Mouse (Mus musculus): ENCODE data around the gene Nmb. TPM values are rescaled to one million over a fixed set of nuclear protein-coding genes. Genes with fewer than 3 reads are reported as not detected.
"Not testable (repeated sequence)": the region's sequence is repeated elsewhere in the genome, so short reads cannot be mapped to it uniquely, and the experiment has no call there.

Nmb gene
- total RNA-seq (2021), result 1 to 10 TPM; 3.1 to 3.5 TPM

DNA sequence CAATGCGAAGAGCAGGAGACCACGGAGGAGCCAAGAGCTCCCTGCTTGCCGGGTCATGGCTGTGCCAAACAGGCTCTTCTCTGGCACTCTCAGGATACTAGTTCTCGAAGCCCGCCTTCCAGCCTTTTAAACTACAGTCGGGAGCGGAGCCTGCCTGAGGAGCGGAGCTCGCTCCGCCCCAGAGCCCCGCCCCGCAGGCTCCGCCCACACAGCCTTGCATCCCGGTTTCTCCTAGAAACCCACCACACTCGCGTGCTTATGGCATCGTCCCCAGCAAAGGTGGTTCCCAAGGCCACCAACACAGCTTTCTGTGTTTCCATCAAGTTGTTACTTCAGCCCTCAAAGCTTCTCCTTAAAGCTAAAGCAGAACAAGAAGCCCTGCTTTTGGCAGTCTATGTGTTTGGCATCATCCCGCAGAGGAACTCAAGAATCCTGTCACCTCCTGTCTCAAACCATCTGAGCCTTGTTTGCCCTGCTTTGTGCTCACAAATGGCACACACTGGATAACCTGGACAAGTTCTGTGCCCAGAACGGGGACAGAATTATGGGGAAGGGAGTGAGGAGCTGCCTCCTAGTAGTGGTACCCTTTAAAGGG, at the start of gene Nmb:
Gene Nmb (minus strand): TSS at position 156 of the 595 bp plus-strand sequence.
- DNase-seq, result peak; percentile 79

GRCm38 (mm10) chr7:80954251-80954650, 49.4 kb upstream of the Nmb start:
- DNase-seq, result no peak

GRCm38 (mm10) chr7:80952140-80952539, 47.3 kb upstream of the Nmb start:
- no peak for DNase-seq

GRCm38 (mm10) chr7:80951461-80951860, 46.6 kb upstream of the Nmb start:
- no peak for DNase-seq

DNA sequence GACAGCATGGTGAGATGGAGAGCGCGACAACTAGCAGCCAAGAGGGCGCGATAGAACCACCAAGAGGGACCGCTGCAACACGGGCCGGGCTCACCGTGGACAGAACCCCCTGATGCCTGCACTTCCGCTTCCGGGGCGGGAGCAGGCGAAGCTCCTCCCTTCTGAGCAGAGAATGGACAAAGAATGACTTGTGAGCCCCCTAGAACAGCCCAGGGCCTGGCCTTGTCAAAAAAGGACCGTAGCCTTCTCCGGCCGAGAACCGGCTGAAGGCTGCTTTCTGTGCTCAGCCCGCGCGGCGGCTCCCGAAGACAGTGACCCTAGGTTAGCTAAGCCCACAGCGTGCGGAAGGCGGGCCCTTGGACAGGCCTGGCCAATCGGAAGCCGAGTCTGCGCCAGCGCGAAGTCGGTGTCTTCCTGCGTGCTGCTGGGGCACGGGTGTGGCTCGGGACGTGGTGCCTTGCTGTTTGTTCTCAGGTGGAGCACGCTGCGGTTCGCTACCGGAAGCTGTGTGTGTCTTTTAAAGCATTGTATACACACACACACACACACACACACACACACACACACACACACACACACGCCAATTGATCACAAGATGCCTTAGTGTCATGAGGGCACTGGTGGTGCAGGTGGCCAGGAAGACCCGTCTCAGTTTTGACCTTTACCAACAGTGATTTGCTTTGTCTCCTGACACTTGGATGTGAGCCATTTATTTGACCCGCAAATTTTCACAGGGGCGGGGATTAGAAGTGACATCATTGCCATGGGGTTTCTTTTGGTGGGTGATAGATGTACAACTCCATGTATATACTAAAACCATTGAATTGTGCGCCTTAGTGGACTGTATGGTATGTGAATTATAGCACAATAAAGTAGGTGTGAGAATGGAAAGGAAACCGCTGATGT, 42.8 kb upstream of the Nmb start, which contains the start of gene Sec11a:
Gene Sec11a (minus strand): TSS at position 336 of the 906 bp plus-strand sequence.
- DNase-seq, result peak; percentile 94

DNA sequence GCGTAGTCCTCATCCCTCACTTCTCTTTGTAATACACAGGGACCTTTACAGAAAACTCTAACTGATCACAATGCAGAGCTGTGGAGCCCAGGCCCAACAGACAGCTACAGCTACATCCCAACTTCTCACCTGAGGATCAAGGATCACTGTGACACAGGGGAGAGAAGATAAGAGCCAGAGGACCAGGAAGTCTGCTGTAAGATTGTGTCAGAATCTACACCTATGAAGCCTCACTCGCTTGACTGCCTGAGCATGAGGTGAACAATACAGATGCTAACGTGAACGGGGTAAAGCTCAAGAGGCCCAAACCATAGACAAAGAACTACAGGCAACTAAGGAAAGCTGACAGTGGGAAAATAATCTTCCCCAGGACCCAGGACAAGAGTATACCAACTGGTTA, 34.9 kb upstream of the Nmb start:
- DNase-seq, result no peak

- not testable (repeated sequence) for DNase-seq
These were observed 32.4 kb upstream of the Nmb start for GRCm38 (mm10) chr7:80937304-80937666.

DNA sequence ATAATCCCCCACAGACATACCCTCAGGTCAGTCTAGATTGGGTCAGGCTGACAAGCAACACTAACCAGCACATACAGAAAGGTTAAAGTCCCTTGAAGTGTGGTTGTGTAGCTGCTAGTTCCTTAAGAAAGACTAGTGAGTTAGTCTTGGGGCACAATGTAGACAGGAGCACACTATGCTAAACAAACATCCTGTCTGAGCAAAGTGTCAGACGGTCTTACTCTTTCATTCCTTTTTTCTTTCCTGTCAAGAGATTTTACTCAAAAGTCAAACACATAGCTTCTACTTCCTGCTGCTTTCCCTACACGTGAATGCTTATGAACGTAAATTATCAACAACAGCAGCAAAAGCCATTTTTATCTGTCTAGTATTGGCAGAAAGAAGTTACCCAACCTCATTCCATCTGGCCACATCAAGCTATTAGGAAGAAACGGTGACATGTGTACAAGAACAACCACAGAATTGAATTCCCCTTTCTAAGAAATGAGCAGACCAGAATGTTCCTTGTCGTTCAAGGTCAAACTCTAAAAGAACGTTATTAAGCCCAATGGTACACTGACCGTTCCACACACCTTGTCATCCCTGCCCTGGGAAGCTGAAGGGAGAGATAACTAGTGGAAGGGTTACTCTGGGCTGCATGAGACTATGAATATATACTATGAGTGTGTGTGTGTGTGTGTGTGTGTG, 31.9 kb upstream of the Nmb start:
- not testable (repeated sequence) for DNase-seq

DNA sequence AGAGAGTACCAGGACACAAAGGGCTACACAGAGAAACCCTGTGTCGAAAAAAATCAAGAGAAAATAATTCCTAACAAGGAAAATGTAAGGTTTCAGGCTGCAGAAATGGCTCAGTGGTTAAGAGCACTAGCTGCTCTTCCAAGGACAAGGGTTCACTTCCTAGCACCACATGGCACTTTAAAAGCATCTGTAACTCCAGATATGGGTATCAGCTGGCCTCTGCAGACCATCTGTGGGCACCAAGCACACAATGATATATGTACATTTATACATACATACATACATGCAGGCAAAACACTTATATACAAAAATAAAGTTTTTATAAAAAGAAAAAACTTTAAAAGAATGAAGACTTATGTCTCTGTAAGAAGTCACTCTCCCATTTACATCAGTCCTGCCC, 31.0 kb upstream of the Nmb start:
- no peak for DNase-seq

DNA sequence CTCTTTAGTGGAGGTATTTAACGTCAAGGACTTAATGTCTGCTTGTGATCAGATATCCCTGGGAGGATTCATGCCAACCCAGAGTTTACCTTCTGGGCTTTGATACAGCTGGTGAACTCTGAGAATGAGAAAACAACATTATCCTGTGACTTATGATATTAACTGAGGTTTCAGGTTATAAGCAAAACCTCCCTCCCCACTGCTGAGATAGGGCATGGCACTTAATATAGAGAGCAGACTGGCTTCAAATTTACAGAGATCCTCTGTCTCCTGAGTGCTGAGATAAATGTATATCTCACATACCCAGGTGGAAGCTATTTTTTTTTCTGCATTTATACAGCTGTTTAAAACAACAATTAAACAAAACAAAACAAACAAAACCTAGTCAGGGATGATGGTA, 27.9 kb upstream of the Nmb start:
- no peak for DNase-seq

GRCm38 (mm10) chr7:80931618-80932207, 26.8 kb upstream of the Nmb start:
- peak; percentile 48 for DNase-seq

- peak; percentile 35 for DNase-seq
These were observed 18.3 kb upstream of the Nmb start for GRCm38 (mm10) chr7:80923165-80923564.

DNA sequence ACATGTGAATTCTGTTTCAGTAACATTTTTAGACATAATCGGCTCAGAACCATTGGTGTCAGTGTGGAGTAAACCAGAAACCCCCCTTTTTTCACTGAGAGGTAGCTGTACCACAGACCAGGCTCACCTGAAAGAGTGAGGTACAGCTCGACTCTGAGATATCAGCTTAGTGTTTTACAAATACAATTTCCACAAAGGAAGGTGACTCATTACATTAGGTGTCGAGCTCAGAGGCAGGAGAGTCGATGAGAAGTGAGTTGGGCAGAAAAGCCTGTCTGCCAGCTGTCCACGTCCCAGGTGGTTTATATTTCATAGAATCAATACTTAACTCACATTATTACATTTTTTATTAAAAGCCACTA, 14.8 kb upstream of the Nmb start:
- DNase-seq, result no peak

DNA sequence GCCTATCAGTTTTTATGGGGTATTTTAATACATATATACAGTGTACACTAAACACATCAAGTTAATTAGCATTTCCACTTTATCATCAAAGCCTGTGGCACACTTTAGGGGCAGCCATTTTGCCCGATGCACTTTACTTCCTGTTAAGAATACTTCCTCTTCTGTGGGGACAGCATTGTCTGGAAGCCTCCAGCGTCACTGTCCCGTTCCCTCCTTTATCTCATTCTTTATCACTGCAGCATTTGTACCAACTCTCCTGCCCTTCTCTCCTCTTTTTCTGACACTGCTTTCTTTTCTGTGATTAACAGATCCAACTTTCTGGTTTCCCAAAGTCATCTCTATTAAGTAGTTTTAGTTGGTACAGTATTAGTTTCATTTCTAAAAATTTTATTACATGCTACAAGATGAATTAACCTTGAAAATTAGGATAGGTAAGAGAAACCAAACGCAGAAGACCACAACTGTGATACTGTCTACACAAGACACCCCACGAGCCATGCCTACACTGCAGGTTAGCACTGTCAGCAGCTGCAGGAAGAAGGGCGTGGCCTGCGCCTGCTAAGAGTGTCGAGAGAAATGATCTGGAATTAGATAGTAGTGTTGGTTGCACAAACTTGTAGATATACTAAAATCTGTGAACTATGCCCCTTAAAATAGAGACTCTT, 14.2 kb upstream of the Nmb start:
- DNase-seq, result no peak

GRCm38 (mm10) chr7:80917916-80918465, 13.1 kb upstream of the Nmb start:
- no peak for DNase-seq

DNA sequence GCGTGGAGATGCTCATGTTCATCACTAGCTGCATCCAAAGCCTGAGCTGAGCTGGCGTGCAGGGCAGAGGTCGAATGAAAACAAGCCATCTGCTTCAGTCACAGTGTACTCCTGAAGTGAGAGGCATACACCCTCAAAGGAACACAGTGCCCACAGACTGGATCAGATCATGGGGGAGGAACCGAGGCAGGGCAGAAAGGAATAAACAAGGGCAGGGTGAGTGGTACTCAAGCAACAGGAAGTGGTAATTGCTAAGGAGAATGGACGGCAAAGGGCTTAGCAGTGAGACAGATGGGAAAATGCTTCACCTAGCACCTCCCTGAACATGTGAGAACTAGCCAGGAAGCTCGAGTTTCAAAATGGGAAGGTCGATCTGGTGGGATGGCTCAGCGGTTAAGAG, 7.6 kb upstream of the Nmb start:
- DNase-seq, result no peak

- DNase-seq, result no peak
These were observed 6.2 kb upstream of the Nmb start for GRCm38 (mm10) chr7:80911053-80911452.

- DNase-seq, result no peak
These were observed 1.1 kb downstream of the Nmb start for GRCm38 (mm10) chr7:80903625-80904422.

- no peak for DNase-seq
These were observed 3.2 kb downstream of the Nmb start for GRCm38 (mm10) chr7:80901541-80902274.

DNA sequence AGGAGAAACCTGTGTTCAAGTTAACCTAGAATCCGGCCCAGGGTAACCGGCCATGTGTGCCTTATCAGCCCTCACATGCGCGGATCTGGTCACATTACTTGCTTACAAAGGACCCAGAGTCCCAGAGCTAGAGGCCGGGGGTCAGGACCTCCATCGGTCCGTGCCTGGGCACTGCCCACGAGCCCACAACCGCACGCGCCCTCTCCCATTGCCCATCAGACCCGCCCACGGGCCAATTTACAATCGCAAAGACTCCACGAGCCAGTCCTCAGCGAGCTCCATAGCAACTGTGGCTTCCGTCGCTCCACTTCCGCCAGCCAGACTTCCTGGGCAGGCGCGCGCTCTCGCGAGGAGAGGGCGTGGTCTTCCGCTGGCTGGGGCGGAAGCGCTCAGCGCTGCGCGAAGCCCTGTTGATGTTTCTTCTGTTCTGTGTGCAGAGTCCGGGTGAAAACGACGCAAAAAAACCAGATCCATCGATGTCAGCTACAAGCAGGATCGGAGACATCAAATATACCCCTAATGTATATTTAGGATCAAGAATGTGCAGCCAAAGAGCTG, 3.9 kb downstream of the Nmb start, which contains the start of gene Wdr73:
Gene Wdr73 (minus strand): TSS at position 326 of the 558 bp plus-strand sequence.
- peak; percentile 91 for DNase-seq
